Mouse (Mus musculus) adrenal gland, adult (tissue): ENCODE measurements around the gene Pkp4.
A peak's percentile ranks its signal among the peaks of the same experiment; 100 is the strongest.

Source experiments
- DNase-seq, 2 experiments: peaks; one replicate each; pipeline ENCODE4 v3.0.0; 2022 to 2023; ENCODE audit warnings: low spot score in 1 of 2; ENCODE audit not compliant: inconsistent age in 2 of 2

Gene Pkp4

GRCm38 (mm10) chr2:59338501-59338900 lies 177.9 kb downstream of the Pkp4 start:
- no peak for DNase-seq

- DNase-seq, result no peak
These were observed 178.3 kb downstream of the Pkp4 start for GRCm38 (mm10) chr2:59338926-59339325.

GRCm38 (mm10) chr2:59339776-59340539 lies 179.3 kb downstream of the Pkp4 start:
- no peak for DNase-seq

GRCm38 (mm10) chr2:59340878-59341277 lies 180.2 kb downstream of the Pkp4 start:
- DNase-seq, result no peak

GRCm38 (mm10) chr2:59342591-59343210 lies 182.1 kb downstream of the Pkp4 start:
- no peak for DNase-seq

GRCm38 (mm10) chr2:59343834-59344233 lies 183.2 kb downstream of the Pkp4 start:
- no peak for DNase-seq

GRCm38 (mm10) chr2:59344699-59345098 lies 184.0 kb downstream of the Pkp4 start:
- no peak for DNase-seq

- no peak for DNase-seq
These were observed 184.6 kb downstream of the Pkp4 start for GRCm38 (mm10) chr2:59345141-59345839.

- DNase-seq, result peak in 1 of 2 experiments; percentile 19
These were observed 185.8 kb downstream of the Pkp4 start for GRCm38 (mm10) chr2:59346443-59346842.

GRCm38 (mm10) chr2:59348585-59348984 lies 187.9 kb downstream of the Pkp4 start:
- no peak for DNase-seq

- no peak for DNase-seq
These were observed 189.4 kb downstream of the Pkp4 start for GRCm38 (mm10) chr2:59350094-59350493.

GRCm38 (mm10) chr2:59351303-59352099 lies 190.9 kb downstream of the Pkp4 start:
- no peak for DNase-seq

- DNase-seq, result no peak
These were observed 193.2 kb downstream of the Pkp4 start for GRCm38 (mm10) chr2:59353821-59354220.

- DNase-seq, result peak in 1 of 2 experiments; percentile 35
These were observed 195.1 kb downstream of the Pkp4 start for GRCm38 (mm10) chr2:59355531-59356289.

- no peak for DNase-seq
These were observed 199.2 kb downstream of the Pkp4 start for GRCm38 (mm10) chr2:59359760-59360342.

- DNase-seq, result no peak
These were observed 200.7 kb downstream of the Pkp4 start for GRCm38 (mm10) chr2:59361350-59361780.

GRCm38 (mm10) chr2:59364156-59364842 lies 203.6 kb downstream of the Pkp4 start:
- DNase-seq, result no peak

- DNase-seq, result no peak
These were observed 206.5 kb downstream of the Pkp4 start for GRCm38 (mm10) chr2:59367191-59367590.

GRCm38 (mm10) chr2:59373113-59373512 lies 212.5 kb downstream of the Pkp4 start:
- DNase-seq, result no peak
